Mouse (Mus musculus) ES-Bruce4 (cell line): ENCODE results near the gene Relch.

ENCODE experiments used
- CTCF ChIP-seq: IDR thresholded peaks from one replicate; pipeline ENCODE4 v1.8.1; 2011; ENCODE audit warnings: low read depth, low read length
- POLR2A ChIP-seq: IDR thresholded peaks from one replicate; pipeline ENCODE4 v1.8.1; 2011; ENCODE audit warnings: low read length; ENCODE audit not compliant: insufficient read depth

- TF ChIP-seq POLR2A, result no peak
- no peak for TF ChIP-seq CTCF
These were observed 526 bp downstream of the Relch start for GRCm38 (mm10) chr1:105663962-105664812.
